Mouse (Mus musculus): ENCODE measurements around the gene M1ap.

DNA sequence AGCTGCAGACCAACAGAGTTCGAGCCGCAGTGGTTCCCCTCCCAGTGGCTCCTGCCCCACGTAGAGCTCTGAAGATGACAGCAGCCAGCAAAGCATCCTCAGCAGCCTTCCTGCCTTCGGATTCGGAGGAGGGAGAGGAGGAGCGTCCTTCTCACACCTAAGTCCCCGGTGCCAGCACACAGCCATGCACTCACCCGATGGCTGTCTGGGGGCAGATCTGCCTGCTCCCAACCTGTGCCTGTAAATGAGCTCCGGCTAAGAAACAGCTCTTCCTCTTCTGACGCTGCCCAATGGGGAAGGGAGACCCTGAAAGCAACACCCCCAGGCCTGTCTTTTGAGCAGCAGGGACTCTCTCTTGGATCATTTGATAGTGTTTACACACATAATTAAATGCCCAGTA is 83.1 kb downstream of the M1ap start:
- TF ChIP-seq CTCF (IDR thresholded peaks at IDR 0.05 in 2 of 3, conservative IDR thresholded peaks at IDR 0.05 in 1 of 3; ENCODE audit: control insufficient read depth in 1 of 3, insufficient read depth in 1 of 3, low read depth in 2 of 3, low read length in 3 of 3, poor library complexity in 1 of 3, severe bottlenecking in 1 of 3) (no peak), SMC3 (IDR thresholded peaks at IDR 0.05; ENCODE audit: low read depth, low read length) (no peak), BHLHE40 (IDR thresholded peaks at IDR 0.05; ENCODE audit: borderline replicate concordance, low read depth, low read length) (no peak), ETS1 (IDR thresholded peaks at IDR 0.05; ENCODE audit: low read depth, low read length) (no peak), NELFE (IDR thresholded peaks at IDR 0.05; ENCODE audit: low read depth, low read length) (no peak), GABPA (IDR thresholded peaks at IDR 0.05; ENCODE audit: low read depth, low read length) (no peak), POLR2AphosphoS2 (IDR thresholded peaks at IDR 0.05; ENCODE audit: low read length) (no peak), MAZ (IDR thresholded peaks at IDR 0.05; ENCODE audit: low read depth, low read length) (no peak), POLR2A (IDR thresholded peaks at IDR 0.05; ENCODE audit: control insufficient read depth in 1 of 2, insufficient read depth in 1 of 2, low read depth in 1 of 2, low read length in 2 of 2, poor library complexity in 1 of 2) (no peak), RAD21 (IDR thresholded peaks at IDR 0.05; ENCODE audit: low read depth, low read length) (no peak), EP300 (IDR thresholded peaks at IDR 0.05; ENCODE audit: low read depth in 1 of 2, low read length in 2 of 2) (no peak), POLR2AphosphoS5 (IDR thresholded peaks at IDR 0.05; ENCODE audit: borderline replicate concordance, low read depth, low read length) (no peak)

Data from MEL (cell line).